22 mouse cellular contexts compared by ENCODE assay signal in genomic region chr11:106662634-106663407, GRCm38 (mm10). TPM values are rescaled to one million over a fixed set of nuclear protein-coding genes. Genes with fewer than 3 reads are reported as not detected.
DNase-seq lines count a peak whose midpoint lies in the region; ATAC-seq lines count a peak whose summit lies in the region.
"Had no signal": no experiment of that assay in that cellular context is flagged by ENCODE, and none has a peak within 500 bp of the region (broad histone marks: within the 10 kb centered on the region; RNA-seq: fewer than 3 reads in every experiment).

No protein-coding gene starts in this region.

- H3K9ac ChIP-seq in heart, embryonic 11.5 days (ENCODE audit: low read depth, low read length), result no peak overlapping the region
- no peak overlapping the region for H3K9ac ChIP-seq in liver, embryonic 16.5 days (ENCODE audit: low read depth, low read length)
- no peak overlapping the region for H3K9ac ChIP-seq in liver, embryonic 12.5 days
- H3K9ac ChIP-seq: forebrain, embryonic 13.5 days; hindbrain, embryonic 13.5 days; lung, embryonic 14.5 days; midbrain, embryonic 12.5 days had no signal

- H3K4me1 ChIP-seq in heart, embryonic 11.5 days (ENCODE audit: control insufficient read depth, insufficient read depth, low read length), result peaks cover 14% of the 10 kb centered on the region
- peaks cover 8% of the 10 kb centered on the region for H3K4me1 ChIP-seq in liver, embryonic 16.5 days (ENCODE audit: control insufficient read depth, low read depth, low read length)
- peaks cover 28% of the 10 kb centered on the region for H3K4me1 ChIP-seq in liver, embryonic 12.5 days
- peaks cover 43% of the 10 kb centered on the region for H3K4me1 ChIP-seq in brown adipose tissue, adult 24 weeks (ENCODE audit: control insufficient read depth, insufficient read depth, insufficient read length, low read length)

- H3K4me3 ChIP-seq in heart, embryonic 11.5 days (ENCODE audit: low read depth, low read length), result no peak overlapping the region
- no peak overlapping the region for H3K4me3 ChIP-seq in liver, embryonic 16.5 days (ENCODE audit: low read depth, low read length)
- H3K4me3 ChIP-seq in liver, embryonic 12.5 days, result no peak overlapping the region
- no peak overlapping the region for H3K4me3 ChIP-seq in brown adipose tissue, adult 24 weeks (ENCODE audit: insufficient read depth, low read depth, low read length)
- H3K4me3 ChIP-seq: forebrain, embryonic 13.5 days; hindbrain, embryonic 13.5 days; midbrain, embryonic 12.5 days had no signal

- WGBS in heart, embryonic 11.5 days (ENCODE audit: insufficient replicate concordance), result 81% methylated on average over 10 of the region's 11 CpGs
- WGBS in liver, embryonic 16.5 days (ENCODE audit: insufficient replicate concordance), result 57% methylated on average over 10 of the region's 11 CpGs
- WGBS in liver, embryonic 12.5 days (ENCODE audit: insufficient replicate concordance), result 71% methylated on average over 10 of the region's 11 CpGs

- DNase-seq in heart, adult 11 months, result peak; percentile 84
- DNase-seq in CD4-positive helper T cell, adult 2 months (ENCODE audit: low read depth, low spot score), result peak; percentile 34
- DNase-seq in thymus, postnatal 4 days, result no peak
- no peak for DNase-seq in kidney, adult 8-10 months
- DNase-seq: adrenal gland, postnatal 14 days; cerebellum, adult 8-10 months; cerebellum, postnatal 36 days; embryo, embryonic 11 days; heart, postnatal 14 days; kidney, adult 2 months; kidney, postnatal 10 days; layer of hippocampus, postnatal 36 days; lung, embryonic 14.5 days; thymus, postnatal 14 days had no signal

- H3K4me2 ChIP-seq in heart, embryonic 11.5 days, result no peak overlapping the region
- no peak overlapping the region for H3K4me2 ChIP-seq in liver, embryonic 16.5 days (ENCODE audit: low read depth, low read length)
- no peak overlapping the region for H3K4me2 ChIP-seq in liver, embryonic 12.5 days
- H3K4me2 ChIP-seq: forebrain, embryonic 13.5 days; hindbrain, embryonic 13.5 days; liver, embryonic 11.5 days; lung, embryonic 14.5 days; midbrain, embryonic 12.5 days had no signal

- H3K27ac ChIP-seq in heart, embryonic 11.5 days (ENCODE audit: low read depth, low read length), result no peak overlapping the region
- H3K27ac ChIP-seq in liver, embryonic 16.5 days (ENCODE audit: low read length), result peak overlapping the region; percentile 26; the same call in 1 of the 2 replicates
- H3K27ac ChIP-seq in liver, embryonic 12.5 days, result no peak overlapping the region
- H3K27ac ChIP-seq in brown adipose tissue, adult 24 weeks (replicated peaks; ENCODE audit: low read depth, low read length), result peak overlapping the region; percentile 72
- H3K27ac ChIP-seq: forebrain, embryonic 13.5 days; hindbrain, embryonic 13.5 days; midbrain, embryonic 12.5 days had no signal

- no peak for ATAC-seq in heart, embryonic 11.5 days (replicated peaks; ENCODE audit: insufficient number of reproducible peaks, low FRiP score, low TSS enrichment)
- no peak for ATAC-seq in liver, embryonic 16.5 days (ENCODE audit: low read depth)
- no peak for ATAC-seq in liver, embryonic 12.5 days
- ATAC-seq: forebrain, embryonic 13.5 days had no signal

- H3K36me3 ChIP-seq in heart, embryonic 11.5 days (ENCODE audit: control insufficient read depth, insufficient read depth, low read length), result no peaks in the 10 kb centered on the region
- H3K36me3 ChIP-seq in liver, embryonic 16.5 days (ENCODE audit: control insufficient read depth, insufficient read depth), result no peaks in the 10 kb centered on the region
- no peaks in the 10 kb centered on the region for H3K36me3 ChIP-seq in liver, embryonic 12.5 days
- H3K36me3 ChIP-seq: hindbrain, embryonic 13.5 days; midbrain, embryonic 12.5 days had no signal

- no peaks in the 10 kb centered on the region for H3K27me3 ChIP-seq in heart, embryonic 11.5 days (ENCODE audit: control insufficient read depth, insufficient read depth, low read length)
- H3K27me3 ChIP-seq in liver, embryonic 16.5 days (ENCODE audit: control insufficient read depth, insufficient read depth, low read depth, low read length), result no peaks in the 10 kb centered on the region
- no peaks in the 10 kb centered on the region for H3K27me3 ChIP-seq in liver, embryonic 12.5 days (replicated peaks)
- H3K27me3 ChIP-seq: forebrain, embryonic 13.5 days; hindbrain, embryonic 13.5 days; midbrain, embryonic 12.5 days had no signal

- no peaks in the 10 kb centered on the region for H3K9me3 ChIP-seq in heart, embryonic 11.5 days (replicated peaks; ENCODE audit: control insufficient read depth, low read length)
- no peaks in the 10 kb centered on the region for H3K9me3 ChIP-seq in liver, embryonic 16.5 days (replicated peaks; ENCODE audit: control insufficient read depth, low read length)
- H3K9me3 ChIP-seq in liver, embryonic 12.5 days (replicated peaks), result no peaks in the 10 kb centered on the region
- H3K9me3 ChIP-seq: forebrain, embryonic 13.5 days; hindbrain, embryonic 13.5 days; midbrain, embryonic 12.5 days had no signal

RNA-seq across cellular contexts. Expression of gene Tex2, which starts 49.6 kb away (rescaled TPM):
- 12.3 and 14.9 TPM in 2 replicates for polyA plus RNA-seq in heart, embryonic 11.5 days (2014; fragmentation: Nextera tagmentation; extraction: Ambion mirVana)
- polyA plus RNA-seq in liver, embryonic 16.5 days (2015; fragmentation: Nextera tagmentation; extraction: Ambion mirVana), result 10.6 and 12.2 TPM in 2 replicates
- polyA plus RNA-seq in liver, embryonic 12.5 days (2016; fragmentation: Nextera tagmentation; extraction: Ambion mirVana), result 11.3 and 11.7 TPM in 2 replicates
- 32.8 and 33.5 TPM in 2 replicates for polyA plus RNA-seq in brown adipose tissue, adult 24 weeks (2012; ENCODE audit: insufficient read depth, insufficient read length, missing spikeins)

Comparison
In these comparisons a context has a peak if more than half of its experiments do, and no peak if none do; other contexts are left out.
1. H3K27ac ChIP-seq: peak in liver, embryonic 16.5 days (single experiment) and brown adipose tissue, adult 24 weeks (single experiment); none in heart, embryonic 11.5 days (single experiment) and liver, embryonic 12.5 days (single experiment).
2. DNase-seq: peak in heart, adult 11 months (single experiment) and CD4-positive helper T cell, adult 2 months (single experiment); none in thymus, postnatal 4 days (single experiment) and kidney, adult 8-10 months (0 of 2).